Mouse (Mus musculus): ENCODE results near the gene Fbp1.

DNA sequence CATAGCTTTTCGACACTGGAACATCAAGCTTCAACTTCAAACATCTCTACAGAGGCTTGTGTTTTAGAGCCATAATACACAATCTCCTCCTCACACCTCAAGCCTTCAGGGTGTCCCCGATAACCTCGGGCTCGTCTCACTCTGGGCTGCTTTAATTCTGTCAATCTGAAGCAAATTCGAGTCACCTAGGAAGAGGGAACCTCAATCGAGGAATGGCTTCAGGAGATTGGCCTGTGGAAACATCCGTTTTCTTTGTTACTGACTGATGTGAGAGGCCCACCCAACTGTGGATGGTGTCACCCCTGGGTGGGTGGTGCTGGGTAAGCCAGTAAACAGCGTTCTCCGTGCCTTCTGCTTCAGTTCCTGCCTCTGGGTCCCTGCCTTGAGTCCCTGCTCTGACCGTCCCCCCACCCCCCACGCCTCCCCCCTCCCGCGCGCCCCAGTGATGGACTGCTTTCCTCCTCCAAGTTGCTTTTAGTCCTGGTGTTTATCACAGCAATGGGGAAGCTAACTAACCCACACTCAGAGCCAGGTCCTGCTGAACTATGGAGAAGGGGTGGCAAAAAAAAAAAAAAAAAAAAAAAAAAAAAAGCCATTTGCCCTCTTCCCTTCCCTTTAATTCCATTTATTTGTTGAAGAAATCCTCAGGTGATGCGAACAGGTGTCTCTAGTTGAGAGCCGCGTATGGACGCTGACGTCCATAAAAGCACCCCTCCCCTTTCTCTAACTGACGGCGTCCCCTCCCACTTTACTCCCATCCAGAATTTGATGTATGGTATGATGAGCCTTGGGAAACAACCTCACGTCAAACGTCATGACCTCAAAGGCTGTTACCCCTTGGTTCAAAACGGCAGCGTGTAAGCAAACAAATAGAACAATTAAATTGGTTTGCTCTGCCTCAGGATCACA is 32.4 kb downstream of the Fbp1 start:
- TF ChIP-seq CTCF (IDR thresholded peaks at IDR 0.05; ENCODE audit: low read depth) = no peak
- TF ChIP-seq EP300 (IDR thresholded peaks at IDR 0.05; ENCODE audit: low read depth) = no peak

Data from liver, postnatal 0 days (tissue).